Mouse (Mus musculus): ENCODE results near the gene Tlr9. TPM values are rescaled to one million over a fixed set of nuclear protein-coding genes. Genes with fewer than 3 reads are reported as not detected.
A peak's percentile ranks its signal among the peaks of the same experiment; 100 is the strongest.

The Tlr9 gene
- total RNA-seq (2021) (1 to 10 TPM in 1 of 2 experiments, under 1 TPM in 1; 0.84 to 1.4 TPM), polyA plus RNA-seq (2012; rRNA removed) (2.5 and 2.7 TPM in 2 replicates)
- long read RNA-seq = 0 reads

- no peak for DNase-seq
These were observed at the start of gene Tlr9 for GRCm38 (mm10) chr9:106222261-106222851. Gene Tlr9, plus strand, starts transcription at chr9:106222598.

DNA sequence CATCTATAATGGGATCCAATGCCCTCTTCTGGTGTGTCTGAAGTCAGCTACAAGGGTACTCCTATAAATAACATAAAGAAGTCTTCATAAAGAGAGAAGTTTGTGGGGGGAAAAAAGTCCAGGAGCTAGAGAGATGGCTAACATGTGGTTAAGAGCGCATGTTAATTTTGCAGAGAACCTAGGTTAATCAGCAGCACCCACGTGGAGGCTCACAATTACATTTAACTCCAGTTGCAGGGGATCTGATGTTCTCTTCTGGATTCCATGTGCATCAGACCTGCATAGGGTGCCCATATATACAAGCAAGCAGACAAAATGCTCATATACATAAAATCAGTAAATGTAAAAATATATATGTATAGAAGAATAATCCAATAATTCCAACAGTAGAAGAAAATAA, 49.0 kb upstream of the Tlr9 start:
- no peak for DNase-seq

GRCm38 (mm10) chr9:106175552-106176200, 46.7 kb upstream of the Tlr9 start:
- DNase-seq = no peak

- no peak for DNase-seq
These were observed 45.6 kb upstream of the Tlr9 start for GRCm38 (mm10) chr9:106176769-106177168.

DNA sequence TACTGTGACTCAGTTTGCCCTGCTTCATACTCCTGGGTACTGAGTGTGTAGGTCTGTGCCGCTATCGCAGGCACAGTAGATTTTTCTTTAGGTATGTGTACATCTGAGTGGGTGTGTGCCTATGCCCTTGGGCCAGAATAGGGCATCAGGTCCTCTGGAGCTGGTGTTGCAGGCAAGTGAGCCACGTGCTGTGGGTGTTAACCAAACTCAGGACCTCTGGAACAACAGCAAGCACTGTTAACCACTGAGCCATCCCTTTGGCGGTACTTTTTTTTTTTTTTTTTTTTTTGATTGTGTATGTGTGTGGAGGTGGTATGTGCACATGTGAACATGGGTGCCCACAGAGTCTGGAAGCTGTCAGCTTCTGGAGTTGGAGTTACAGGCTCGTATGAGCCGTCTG, 44.6 kb upstream of the Tlr9 start:
- DNase-seq = no peak

- DNase-seq = no peak
These were observed 42.9 kb upstream of the Tlr9 start for GRCm38 (mm10) chr9:106179454-106179853.

- DNase-seq = no peak
These were observed 42.4 kb upstream of the Tlr9 start for GRCm38 (mm10) chr9:106179964-106180363.

DNA sequence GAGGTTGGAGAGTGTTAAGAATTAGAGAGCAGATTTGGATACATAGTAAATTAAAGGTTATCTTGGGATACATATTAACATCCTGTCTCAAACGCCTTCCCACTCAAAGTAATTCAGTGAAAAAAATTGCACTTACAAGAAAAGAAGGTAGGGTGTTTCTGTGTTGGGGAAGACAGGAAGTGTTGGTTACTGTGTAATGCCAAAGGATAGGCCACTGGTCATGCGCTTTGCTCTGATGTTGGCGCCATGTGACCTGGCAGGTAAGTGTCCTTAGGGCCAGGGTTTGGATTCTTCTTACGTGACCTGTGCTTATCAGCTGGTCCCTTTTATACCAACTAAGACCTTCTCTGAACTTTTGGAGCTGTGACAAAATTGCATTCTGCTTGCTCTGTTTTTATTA, 40.3 kb upstream of the Tlr9 start:
- DNase-seq = no peak

GRCm38 (mm10) chr9:106183996-106184395, 38.4 kb upstream of the Tlr9 start:
- DNase-seq = no peak

DNA sequence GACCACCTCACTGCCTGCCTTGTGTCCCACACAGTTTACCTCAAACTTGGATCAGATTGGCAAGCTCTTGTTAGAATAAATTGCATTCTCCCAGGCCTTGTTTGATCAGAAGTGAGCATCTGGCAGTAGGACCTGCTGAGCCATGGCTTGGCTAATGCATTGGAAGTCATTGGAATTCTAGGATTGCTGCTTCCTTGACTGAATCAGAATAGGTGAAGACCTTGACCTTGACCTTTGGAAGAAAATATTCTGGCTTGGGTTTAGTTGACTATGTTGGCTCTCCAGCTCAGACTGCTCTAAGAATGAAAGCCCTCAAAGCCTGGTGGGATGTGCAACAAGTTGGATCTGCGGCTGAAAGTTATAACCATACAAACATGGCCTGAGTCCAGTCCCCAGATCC, 31.0 kb upstream of the Tlr9 start:
- DNase-seq = peak; percentile 56

DNA sequence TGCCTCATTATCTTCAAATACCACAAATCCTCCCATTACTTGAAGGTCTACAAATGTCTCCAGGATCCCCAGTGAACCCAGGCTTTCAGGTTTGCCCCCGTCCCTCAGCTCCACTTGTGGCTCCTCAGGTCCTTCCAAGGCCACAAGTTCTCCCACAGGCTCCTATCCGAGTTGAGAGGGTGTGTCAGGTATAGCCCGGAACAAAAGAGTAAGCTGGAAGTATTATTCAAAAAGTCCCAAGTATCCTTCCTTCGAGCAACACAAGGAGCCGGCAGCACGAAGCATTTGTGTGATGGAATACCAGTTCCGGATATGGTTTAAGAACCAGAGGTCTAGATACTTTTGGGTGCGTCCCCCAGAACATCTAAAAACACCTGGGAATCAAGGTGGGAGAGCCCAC, 30.4 kb upstream of the Tlr9 start:
- no peak for DNase-seq

GRCm38 (mm10) chr9:106192998-106193397, 29.4 kb upstream of the Tlr9 start:
- DNase-seq = no peak

DNA sequence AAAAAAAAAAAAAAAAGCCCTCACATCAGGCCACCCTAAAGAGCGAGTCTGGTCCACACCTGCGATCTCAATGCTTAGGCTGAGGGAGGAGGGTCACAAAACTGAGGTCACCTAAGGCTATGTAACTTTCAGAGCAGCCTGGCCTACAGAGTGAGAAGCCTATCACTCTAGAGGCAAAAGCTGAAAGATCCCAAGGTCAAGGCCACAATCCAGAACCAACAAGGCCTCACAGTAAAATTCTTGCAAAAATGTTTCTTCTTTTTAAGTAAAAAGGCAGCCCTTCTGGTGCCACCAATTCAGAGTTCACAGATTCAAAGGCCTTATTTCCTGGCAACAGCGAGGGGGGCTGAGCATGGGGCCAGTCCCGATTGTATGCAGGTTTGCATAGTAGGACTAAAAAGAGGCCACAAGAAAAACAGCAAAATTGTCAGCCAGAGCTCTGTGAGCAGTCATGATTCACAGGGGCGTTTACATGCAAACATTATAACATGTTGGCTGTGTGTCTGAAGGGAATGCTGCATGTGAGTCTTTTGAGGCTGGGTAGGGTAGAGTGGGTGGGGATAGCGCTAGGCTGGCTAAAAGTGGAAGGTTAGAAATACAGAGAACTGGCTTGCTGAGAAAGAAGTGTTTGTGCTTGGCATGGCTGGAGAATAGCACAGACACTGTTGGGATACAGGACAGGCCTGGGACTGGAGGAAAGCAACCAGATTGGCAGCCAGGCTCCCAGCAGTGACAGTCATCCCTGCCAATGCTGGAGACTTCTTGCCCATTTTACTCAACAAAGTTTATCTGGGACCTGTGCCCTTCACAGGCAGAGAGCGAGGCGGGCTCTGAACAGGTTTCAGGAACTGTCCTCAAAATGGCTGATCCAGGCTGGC, 28.2 kb upstream of the Tlr9 start:
- DNase-seq = no peak

DNA sequence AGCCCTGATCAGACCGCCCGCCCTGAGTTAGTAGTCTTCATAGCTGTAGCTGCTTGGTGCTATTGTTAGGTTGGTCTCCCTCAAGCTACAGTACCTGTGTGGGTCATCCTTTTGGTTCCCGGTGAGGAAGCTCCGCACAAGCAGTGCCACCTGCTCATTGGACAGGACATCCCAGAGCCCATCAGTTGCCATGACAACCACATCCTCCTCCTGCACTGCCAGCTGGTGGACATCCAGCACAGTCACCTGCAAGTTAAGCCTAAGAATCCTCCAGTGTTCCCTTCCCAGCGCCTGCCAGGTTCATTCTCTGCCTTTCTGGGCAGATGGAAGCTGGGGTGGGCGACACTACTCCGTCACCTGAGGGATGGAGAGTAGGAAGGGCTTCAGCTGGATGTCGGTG, 26.7 kb upstream of the Tlr9 start:
- DNase-seq = no peak

GRCm38 (mm10) chr9:106197081-106197713, 25.2 kb upstream of the Tlr9 start:
- DNase-seq = no peak

- DNase-seq = no peak
These were observed 24.7 kb upstream of the Tlr9 start for GRCm38 (mm10) chr9:106197732-106198131.

DNA sequence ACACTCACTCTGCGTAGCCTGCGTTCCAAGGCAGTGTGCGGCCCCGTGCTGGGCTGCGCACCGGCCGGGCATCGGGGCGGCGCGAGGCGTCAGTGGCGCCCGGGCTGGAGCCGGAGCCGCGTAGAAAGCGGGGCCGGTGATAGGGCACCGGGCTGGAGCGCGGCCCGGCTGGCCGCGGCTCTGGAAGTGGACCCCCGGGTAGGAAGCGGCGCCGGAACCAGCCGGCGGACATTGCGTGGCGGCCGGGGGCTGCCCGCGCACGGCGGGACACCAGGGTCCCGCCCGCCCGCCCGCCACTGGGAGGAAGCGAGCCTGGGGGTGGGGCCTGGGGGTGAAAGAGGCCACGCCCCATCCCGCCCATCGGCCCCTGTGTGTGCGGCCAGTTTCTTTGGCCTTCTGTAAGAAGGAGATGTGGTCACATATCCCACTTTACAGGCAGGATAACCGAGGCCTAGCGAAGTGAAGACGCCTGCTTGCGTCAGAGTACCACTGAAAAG, 23.4 kb upstream of the Tlr9 start:
- peak; percentile 92 for DNase-seq

- no peak for DNase-seq
These were observed 22.7 kb upstream of the Tlr9 start, which contains the start of gene Ppm1m for GRCm38 (mm10) chr9:106199535-106200272. Gene Ppm1m, minus strand, starts transcription at chr9:106199746.

DNA sequence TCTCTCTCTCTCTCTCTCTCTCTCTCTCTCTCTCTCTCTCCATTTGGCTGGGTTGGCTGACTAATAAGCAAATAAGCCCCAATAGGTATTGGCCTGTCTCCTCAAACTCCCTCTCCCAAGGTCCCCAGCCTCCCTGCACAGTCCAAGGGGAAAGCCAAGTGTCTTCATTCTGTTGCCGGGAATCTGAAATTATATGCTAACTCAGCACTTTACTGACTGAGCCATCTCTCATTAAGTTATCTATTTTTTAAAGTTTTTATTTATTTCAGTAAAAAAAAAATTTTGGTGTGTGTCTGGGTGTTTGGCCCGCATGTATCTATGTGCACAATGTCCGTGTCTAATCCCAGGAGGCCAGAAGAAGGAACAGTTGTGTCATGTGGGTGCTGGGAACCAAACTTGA, 20.5 kb upstream of the Tlr9 start:
- DNase-seq = no peak

DNA sequence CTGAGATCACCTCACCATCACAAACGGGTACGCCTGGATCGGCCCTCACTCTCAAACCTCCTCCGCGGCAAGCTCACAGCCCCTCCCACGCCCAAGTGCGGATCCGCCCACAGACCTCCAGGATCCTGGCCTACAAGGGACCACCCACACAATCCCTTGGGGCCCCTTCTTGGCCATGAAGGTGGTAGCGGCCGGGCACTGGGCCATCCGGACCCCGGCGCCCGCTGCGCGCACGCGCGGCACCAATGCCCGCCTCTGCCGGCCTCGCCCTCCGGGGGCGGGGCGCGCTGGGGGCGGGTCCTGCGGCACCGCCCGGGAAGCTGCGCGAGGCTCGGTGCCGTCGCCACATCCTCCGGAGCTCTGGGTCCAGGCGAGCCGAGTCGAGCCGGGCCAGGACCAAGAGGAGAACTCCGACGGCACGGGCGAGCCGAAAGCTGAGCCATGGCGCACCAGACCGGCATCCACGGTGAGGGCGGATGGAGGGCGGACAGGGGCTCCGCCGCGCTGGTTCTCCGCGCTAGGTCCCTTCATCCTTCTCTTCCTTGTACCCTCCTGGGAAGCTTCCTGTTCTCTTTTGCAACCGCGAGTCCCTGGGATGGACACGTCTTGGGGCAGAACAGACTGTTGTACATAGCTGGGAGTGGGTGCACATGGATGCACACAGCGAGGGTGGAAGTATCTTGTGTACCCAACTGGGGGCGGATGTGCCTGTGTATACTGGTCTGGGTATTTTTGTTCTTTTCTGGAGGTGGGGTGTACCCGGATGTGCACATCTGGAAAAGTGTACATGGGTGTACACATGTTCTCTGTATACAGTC, 19.4 kb upstream of the Tlr9 start, which contains the start of gene Twf2:
Gene Twf2, plus strand, starts transcription at position 290 of the 818 bp plus-strand sequence.
- peak; percentile 97 for DNase-seq
